Mouse (Mus musculus) liver, embryonic 14.5 days (tissue): Measurements from ENCODE around the gene Nt5c.
"Not testable (repeated sequence)": the region's sequence is repeated elsewhere in the genome, so short reads cannot be mapped to it uniquely, and the experiment has no call there.

Experiments
- CTCF ChIP-seq: IDR thresholded peaks from 2 replicates; pipeline ENCODE4 v1.5.1; 2016; ENCODE audit warnings: antibody characterized with exemption, low read depth, control low read depth
- EP300 ChIP-seq: IDR thresholded peaks from 2 replicates; pipeline ENCODE4 v1.6.1; 2016; ENCODE audit warnings: antibody characterized with exemption, low read depth

GRCm38 (mm10) chr11:115476630-115477029, 15.0 kb downstream of the Nt5c start:
- TF ChIP-seq CTCF, EP300: not testable (repeated sequence)
